Mouse (Mus musculus) myocyte (in vitro differentiated cells): Measurements from ENCODE around the gene Smyd3. TPM values are rescaled to one million over a fixed set of nuclear protein-coding genes. Genes with fewer than 3 reads are reported as not detected.

Experiments used
- H3K27me3 ChIP-seq: one replicate; pipeline ENCODE4 v1.6.1; 2011; ENCODE audit not compliant: control insufficient read depth, insufficient read depth, insufficient read length
- H3K36me3 ChIP-seq: one replicate; pipeline ENCODE4 v1.6.1; 2011; ENCODE audit not compliant: control insufficient read depth, insufficient read depth
- H3K4me2 ChIP-seq: one replicate; pipeline ENCODE4 v1.6.1; 2011; ENCODE audit warnings: low read depth, control low read depth
- H3K4me3 ChIP-seq: one replicate; pipeline ENCODE4 v1.5.1; 2011; ENCODE audit warnings: mild to moderate bottlenecking, control low read depth, moderate library complexity
- H3K79me2 ChIP-seq: one replicate; pipeline ENCODE4 v1.6.1; 2011; ENCODE audit not compliant: control insufficient read depth, insufficient read depth
- H3ac ChIP-seq: one replicate; pipeline ENCODE4 v1.6.1; 2011; ENCODE audit not compliant: control insufficient read depth, insufficient read length
- CEBPB ChIP-seq: IDR thresholded peaks from 2 replicates; pipeline ENCODE4 v1.6.1; 2011; ENCODE audit warnings: mild to moderate bottlenecking, moderate library complexity; ENCODE audit not compliant: poor library complexity, insufficient read depth, severe bottlenecking
- E2F4 ChIP-seq: IDR thresholded peaks from one replicate; pipeline ENCODE4 v1.6.1; 2011; ENCODE audit warnings: mild to moderate bottlenecking, control low read depth, moderate library complexity; ENCODE audit not compliant: insufficient read depth
- MAX ChIP-seq: IDR thresholded peaks from one replicate; pipeline ENCODE4 v1.6.1; 2011; ENCODE audit warnings: low read depth, mild to moderate bottlenecking, control low read depth
- MYOD1 ChIP-seq, 3 experiments: IDR thresholded peaks; one replicate each; pipeline ENCODE4 v1.6.1; 2011; ENCODE audit warnings: control low read depth in 2 of 3, low read depth in 2 of 3, mild to moderate bottlenecking in 2 of 3, moderate library complexity in 1 of 3; ENCODE audit not compliant: insufficient read length in 2 of 3, control insufficient read depth in 1 of 3
- MYOG ChIP-seq, 3 experiments: IDR thresholded peaks; one replicate each; pipeline ENCODE4 v1.6.1; 2011; ENCODE audit warnings: control low read depth in 2 of 3, low read depth in 2 of 3, mild to moderate bottlenecking in 2 of 3; ENCODE audit not compliant: insufficient read length in 2 of 3, control insufficient read depth in 1 of 3, insufficient read depth in 1 of 3
- POLR2A ChIP-seq: IDR thresholded peaks from one replicate; pipeline ENCODE4 v1.6.1; 2011; ENCODE audit warnings: low read depth, mild to moderate bottlenecking, control low read depth, moderate library complexity; ENCODE audit not compliant: insufficient read length
- POLR2AphosphoS2 ChIP-seq: IDR thresholded peaks from one replicate; pipeline ENCODE4 v1.6.1; 2011; ENCODE audit warnings: low read depth, control low read depth; ENCODE audit not compliant: insufficient read length
- REST ChIP-seq: IDR thresholded peaks from one replicate; pipeline ENCODE4 v1.6.1; 2011; ENCODE audit warnings: mild to moderate bottlenecking, control low read depth, moderate library complexity; ENCODE audit not compliant: insufficient read depth, insufficient read length
- SRF ChIP-seq: IDR thresholded peaks from one replicate; pipeline ENCODE4 v1.6.1; 2011; ENCODE audit warnings: low read depth; ENCODE audit not compliant: control insufficient read depth, insufficient read length
- TCF3 ChIP-seq: IDR thresholded peaks from one replicate; pipeline ENCODE4 v1.6.1; 2011; ENCODE audit warnings: low read depth, control low read depth; ENCODE audit not compliant: insufficient read length
- USF1 ChIP-seq: IDR thresholded peaks from one replicate; pipeline ENCODE4 v1.6.1; 2011; ENCODE audit warnings: low read depth, mild to moderate bottlenecking, control low read depth, moderate library complexity
- polyA plus RNA-seq: library from polyadenylated mRNA; unstranded; fragments of >200 nt; fragmentation: generic; extraction: Trizol; gene quantifications from one replicate; pipeline ENCODE4 v1.2.1, GENCODE M21; 2012; ENCODE audit warnings: missing spikeins

The Smyd3 gene
- polyA plus RNA-seq, 1 experiment: 22.7 TPM

- H3K4me2 ChIP-seq: peak overlapping the region; percentile 70
- TF ChIP-seq USF1 (no peak), CEBPB (0 out of 2 replicates have a peak, but pooled peaks have one; percentile 16)
Observed at GRCm38 (mm10) chr1:179477157-179477902, 40.5 kb downstream of the Smyd3 start.

GRCm38 (mm10) chr1:179476461-179477156 is 41.2 kb downstream of the Smyd3 start:
- no peak overlapping the region for H3K4me2 ChIP-seq
- no peak overlapping the region for H3ac ChIP-seq
- H3K27me3 ChIP-seq: no peaks in the 10 kb centered on the region
- no peaks in the 10 kb centered on the region for H3K79me2 ChIP-seq
- H3K4me3 ChIP-seq: no peak overlapping the region
- no peaks in the 10 kb centered on the region for H3K36me3 ChIP-seq
- no peak for TF ChIP-seq MYOD1 (IDR thresholded peaks at IDR 0.05; ENCODE audit: control insufficient read depth in 1 of 3, insufficient read length in 2 of 3, low read depth in 2 of 3)
- no peak for TF ChIP-seq CEBPB
- no peak for TF ChIP-seq E2F4
- TF ChIP-seq POLR2AphosphoS2: no peak
- TF ChIP-seq POLR2A: no peak
- TF ChIP-seq MYOG (IDR thresholded peaks at IDR 0.05; ENCODE audit: control insufficient read depth in 1 of 3, insufficient read depth in 1 of 3, insufficient read length in 2 of 3, low read depth in 2 of 3): no peak
- no peak for TF ChIP-seq SRF
- no peak for TF ChIP-seq MAX
- TF ChIP-seq REST: no peak

More at GRCm38 (mm10) chr1:179477157-179477902, 40.5 kb downstream of the Smyd3 start:
- Histone ChIP-seq H3ac (no peak overlapping the region), H3K36me3 (no peaks in the 10 kb centered on the region), H3K4me3 (no peak overlapping the region), H3K27me3 (no peaks in the 10 kb centered on the region), H3K79me2 (no peaks in the 10 kb centered on the region)

- Histone ChIP-seq H3K79me2 (no peaks in the 10 kb centered on the region), H3K4me2 (no peak overlapping the region), H3ac (no peak overlapping the region), H3K27me3 (no peaks in the 10 kb centered on the region), H3K4me3 (no peak overlapping the region), H3K36me3 (no peaks in the 10 kb centered on the region)
- TF ChIP-seq MYOG (IDR thresholded peaks at IDR 0.05; ENCODE audit: control insufficient read depth in 1 of 3, insufficient read depth in 1 of 3, insufficient read length in 2 of 3, low read depth in 2 of 3): no peak
- no peak for TF ChIP-seq POLR2A
- TF ChIP-seq MAX: no peak
- no peak for TF ChIP-seq REST
- TF ChIP-seq MYOD1 (IDR thresholded peaks at IDR 0.05; ENCODE audit: control insufficient read depth in 1 of 3, insufficient read length in 2 of 3, low read depth in 2 of 3): no peak
- no peak for TF ChIP-seq POLR2AphosphoS2
Observed at GRCm38 (mm10) chr1:179474776-179475175, 43.1 kb downstream of the Smyd3 start.

GRCm38 (mm10) chr1:179473920-179474643 is 43.8 kb downstream of the Smyd3 start:
- no peaks in the 10 kb centered on the region for H3K27me3 ChIP-seq
- TF ChIP-seq E2F4 (no peak), REST (no peak), TCF3 (no peak), MAX (no peak)
- H3K4me2 ChIP-seq: no peak overlapping the region
- H3ac ChIP-seq: no peak overlapping the region
- no peaks in the 10 kb centered on the region for H3K36me3 ChIP-seq
- H3K4me3 ChIP-seq: no peak overlapping the region
- H3K79me2 ChIP-seq: no peaks in the 10 kb centered on the region

GRCm38 (mm10) chr1:179467970-179468369 is 49.9 kb downstream of the Smyd3 start:
- Histone ChIP-seq H3ac (no peak overlapping the region), H3K27me3 (no peaks in the 10 kb centered on the region), H3K4me3 (no peak overlapping the region), H3K79me2 (no peaks in the 10 kb centered on the region), H3K4me2 (peak overlapping the region; percentile 64), H3K36me3 (no peaks in the 10 kb centered on the region)
- TF ChIP-seq E2F4: no peak
- no peak for TF ChIP-seq POLR2A
- TF ChIP-seq MAX: no peak
